Mouse (Mus musculus) layer of hippocampus, adult 2 months (tissue): ENCODE data around the gene Mphosph9. TPM values are rescaled to one million over a fixed set of nuclear protein-coding genes. Genes with fewer than 3 reads are reported as not detected.

Experiments used
- DNase-seq, 2 experiments: peaks; one replicate each; pipeline ENCODE4 v3.0.0; 2022; ENCODE audit warnings: low spot score in 2 of 2
- H3K27ac ChIP-seq: fragments of 200-600 bp; 2 replicates; pipeline ENCODE4 v1.8.1; 2022
- H3K4me3 ChIP-seq: fragments of 200-600 bp; 2 replicates; pipeline ENCODE4 v1.8.1; 2022; ENCODE audit warnings: mild to moderate bottlenecking
- CTCF ChIP-seq: fragments of 200-600 bp; conservative IDR thresholded peaks from 2 replicates; pipeline ENCODE4 v1.8.1; 2022; ENCODE audit warnings: antibody characterized with exemption, mild to moderate bottlenecking, moderate library complexity
- total RNA-seq, 2 experiments: library from RNA; stranded (reverse); gene quantifications; 2 replicates each; pipeline ENCODE4 v1.2.3; 2021

The Mphosph9 gene
- total RNA-seq, 2 experiments from 2014 or later, result 18.9 to 19.3 TPM

DNA sequence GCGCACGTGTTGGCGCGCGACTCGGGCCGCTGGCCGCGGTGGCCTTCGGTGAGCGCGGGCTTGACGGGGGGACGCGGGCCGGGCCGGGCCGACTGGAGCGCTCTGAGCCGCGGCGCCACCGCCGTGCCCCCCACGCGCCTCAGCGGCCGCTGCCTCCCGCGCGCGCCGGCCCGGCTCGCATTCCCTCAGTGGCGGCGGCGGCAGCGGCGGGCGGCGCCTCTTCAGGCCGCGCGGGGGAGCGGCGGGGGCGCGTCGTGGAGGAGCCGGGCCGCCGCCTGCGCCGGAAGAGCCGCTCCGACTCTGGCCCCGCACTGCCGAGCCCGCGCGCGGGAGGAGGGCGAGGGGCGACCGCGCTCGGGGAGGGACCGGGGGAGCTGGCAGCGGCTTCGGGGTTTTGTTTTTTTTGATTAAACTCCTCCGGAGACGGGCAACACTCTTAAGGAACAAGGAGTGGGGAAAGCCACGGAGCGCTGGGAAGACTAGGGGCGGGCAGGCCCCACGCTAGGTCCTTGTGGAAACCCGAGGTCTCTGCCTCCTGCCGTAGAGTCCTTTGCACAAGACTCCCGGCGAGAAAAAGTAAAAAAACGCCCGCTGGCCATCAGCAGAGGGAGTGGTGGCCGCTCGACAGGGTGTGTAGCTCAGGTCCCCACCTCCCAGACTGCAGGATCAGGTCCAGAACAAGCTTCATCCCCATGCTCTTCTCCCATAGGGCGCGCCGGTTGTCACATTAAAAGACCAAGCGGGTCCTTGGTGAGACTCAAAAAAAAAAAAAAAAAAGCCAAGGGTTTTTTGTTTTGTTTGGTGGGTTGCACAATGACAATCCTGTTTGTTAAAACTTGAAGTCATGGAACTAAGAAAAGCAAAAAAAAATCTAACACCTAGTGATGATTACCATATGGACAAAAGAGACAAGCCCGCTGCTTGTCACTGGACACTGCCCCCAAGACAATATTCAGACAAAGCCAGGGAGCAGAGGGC is 77.9 kb downstream of the Mphosph9 start, which contains the start of gene Pitpnm2:
Gene Pitpnm2, minus strand, starts transcription at position 147 of the 978 bp plus-strand sequence.
- peak within 1 kb of the TSS; percentile 67 for H3K4me3 ChIP-seq
- H3K27ac ChIP-seq, result peak within 1 kb of the TSS; percentile 93
- no peak for DNase-seq
- TF ChIP-seq CTCF, result no peak

DNA sequence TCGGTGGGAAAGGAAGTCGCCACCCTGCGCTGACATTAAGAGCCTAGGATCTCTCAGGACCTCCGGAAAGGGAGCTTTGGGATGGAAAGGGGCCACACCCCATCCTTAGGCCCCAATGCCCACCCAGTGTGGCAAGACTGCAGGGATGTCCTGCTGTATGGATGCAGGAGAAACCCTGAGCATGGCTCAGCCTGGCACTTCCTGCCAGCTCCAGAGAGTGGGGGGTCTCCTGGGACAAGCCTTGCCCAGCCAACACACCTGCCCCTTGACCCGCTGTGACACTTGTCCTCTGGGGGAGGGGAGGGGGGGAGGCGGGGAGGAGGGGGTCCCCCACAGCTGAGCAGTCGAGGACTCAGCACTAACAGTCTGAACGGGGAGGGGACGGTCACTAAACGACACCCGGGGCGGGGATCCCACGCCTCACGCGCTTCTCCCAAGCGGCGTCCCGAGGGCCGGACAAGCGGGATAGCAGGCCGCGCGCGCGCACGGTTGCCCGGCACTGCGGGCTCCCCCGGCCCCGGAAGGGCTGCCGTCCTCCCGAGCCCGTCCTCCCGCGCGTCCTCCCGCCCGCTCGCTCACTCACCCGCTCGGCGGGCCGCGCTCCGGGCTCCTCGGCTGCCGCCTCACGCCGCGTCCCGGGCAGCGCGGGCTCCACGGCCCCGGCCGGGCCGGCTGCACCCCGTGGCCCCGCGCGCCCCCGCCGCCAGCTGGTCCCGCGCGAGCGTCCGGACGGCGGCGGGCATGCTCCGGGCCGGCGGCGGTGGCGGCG is 78.7 kb downstream of the Mphosph9 start:
- no peak for TF ChIP-seq CTCF
- no peak for DNase-seq
- peak overlapping the region; percentile 92 for H3K27ac ChIP-seq
- peak overlapping the region; percentile 66 for H3K4me3 ChIP-seq

DNA sequence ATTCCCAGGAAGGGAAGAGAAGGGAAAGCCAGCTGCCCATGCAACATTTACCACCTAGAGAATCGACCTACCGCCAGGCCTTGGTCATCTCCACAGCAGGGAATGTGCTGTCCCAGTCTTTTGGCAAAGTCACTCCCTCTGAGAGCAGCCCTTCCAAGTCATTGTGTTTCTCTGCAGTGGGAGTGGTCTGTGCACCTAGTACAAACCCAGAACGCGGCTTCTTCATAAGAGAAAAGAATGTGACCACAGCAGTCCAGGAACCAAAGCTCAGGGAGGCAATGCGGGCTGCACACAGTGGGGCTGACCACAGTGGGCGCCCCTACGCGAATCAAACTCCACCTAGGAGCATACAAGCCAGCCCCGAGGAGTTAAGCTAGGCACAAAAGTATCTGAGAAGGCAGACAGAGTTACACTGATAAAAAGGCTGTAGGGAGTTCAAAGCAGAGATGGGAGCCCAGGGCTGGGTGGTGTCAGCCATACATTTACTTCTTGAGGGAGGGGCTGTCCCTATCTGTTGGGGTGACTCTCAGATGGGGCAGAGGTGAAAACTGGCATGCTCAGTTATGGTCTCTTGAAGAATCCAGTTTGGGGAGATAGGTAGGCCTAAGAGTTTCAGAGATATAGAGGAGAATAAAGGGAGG is 79.7 kb downstream of the Mphosph9 start:
- Histone ChIP-seq H3K27ac (peak overlapping the region; percentile 92), H3K4me3 (peak overlapping the region; percentile 66)
- no peak for TF ChIP-seq CTCF
- DNase-seq, result no peak

DNA sequence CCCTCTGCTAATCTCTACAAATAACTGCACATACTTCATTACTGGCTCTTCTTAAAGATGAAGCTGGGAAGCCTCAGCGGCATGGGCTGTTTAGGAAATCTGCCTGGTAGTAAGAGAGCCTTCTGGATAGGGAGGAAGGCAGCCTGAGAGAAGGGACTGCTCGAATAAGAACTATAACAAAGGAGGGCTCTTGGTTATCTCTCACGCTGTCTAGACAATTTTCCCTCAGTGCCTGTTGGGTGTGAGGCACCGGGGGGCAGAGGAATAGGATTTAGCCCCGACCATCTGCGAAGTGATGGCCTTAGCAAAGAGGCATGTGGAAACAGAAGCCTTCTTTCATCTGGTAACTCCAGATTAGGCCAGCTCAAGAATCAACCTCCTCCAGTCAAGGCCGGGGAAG is 80.5 kb downstream of the Mphosph9 start:
- Histone ChIP-seq H3K27ac (peak overlapping the region; percentile 92), H3K4me3 (peak overlapping the region; percentile 66)
- TF ChIP-seq CTCF, result no peak

DNA sequence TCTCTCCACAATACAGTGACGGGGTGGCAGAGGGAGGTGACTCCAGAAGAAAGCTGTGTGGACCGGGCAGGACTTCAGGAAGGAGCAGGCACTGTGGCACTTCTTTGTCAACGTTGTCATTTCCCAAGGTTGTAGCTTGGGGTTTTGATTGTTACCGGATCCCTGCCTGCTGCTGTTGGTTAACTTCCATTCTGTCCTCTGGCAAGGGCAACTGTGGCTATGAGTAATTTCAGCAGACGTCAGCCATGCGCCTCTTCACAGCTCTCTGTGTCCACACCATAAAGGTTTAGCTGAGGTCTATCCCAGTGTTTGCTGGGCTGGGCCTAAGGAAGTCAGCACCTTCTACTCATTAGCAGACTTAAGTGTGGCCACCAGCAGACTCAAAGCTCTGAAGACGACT is 82.9 kb downstream of the Mphosph9 start:
- TF ChIP-seq CTCF, result no peak

More for the DNA sequence above, 80.5 kb downstream of the Mphosph9 start:
- DNase-seq, result no peak

DNA sequence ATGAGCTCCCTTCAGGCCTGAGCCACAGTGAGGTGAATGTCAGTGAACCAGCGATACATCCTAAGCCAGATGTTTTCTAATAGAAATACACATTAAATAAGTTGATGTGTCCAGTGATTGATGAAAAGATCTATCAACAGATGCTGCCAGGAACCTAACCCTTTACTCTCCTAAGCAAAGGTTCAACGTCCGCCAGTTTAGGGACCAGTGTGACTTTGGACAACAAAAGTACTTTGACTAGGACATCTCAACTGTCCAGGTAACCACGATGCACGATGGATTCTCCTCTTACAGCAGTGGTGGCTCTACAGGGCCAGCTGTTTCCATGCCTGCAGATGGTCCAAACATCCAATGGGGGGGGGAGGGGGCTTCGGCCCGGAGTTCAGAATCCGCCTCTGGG is 83.3 kb downstream of the Mphosph9 start:
- DNase-seq, result no peak
- Histone ChIP-seq H3K4me3 (no peak overlapping the region), H3K27ac (no peak overlapping the region)
- TF ChIP-seq CTCF, result no peak

More for the DNA sequence above, 82.9 kb downstream of the Mphosph9 start:
- Histone ChIP-seq H3K4me3 (no peak overlapping the region), H3K27ac (no peak overlapping the region)
- no peak for DNase-seq

DNA sequence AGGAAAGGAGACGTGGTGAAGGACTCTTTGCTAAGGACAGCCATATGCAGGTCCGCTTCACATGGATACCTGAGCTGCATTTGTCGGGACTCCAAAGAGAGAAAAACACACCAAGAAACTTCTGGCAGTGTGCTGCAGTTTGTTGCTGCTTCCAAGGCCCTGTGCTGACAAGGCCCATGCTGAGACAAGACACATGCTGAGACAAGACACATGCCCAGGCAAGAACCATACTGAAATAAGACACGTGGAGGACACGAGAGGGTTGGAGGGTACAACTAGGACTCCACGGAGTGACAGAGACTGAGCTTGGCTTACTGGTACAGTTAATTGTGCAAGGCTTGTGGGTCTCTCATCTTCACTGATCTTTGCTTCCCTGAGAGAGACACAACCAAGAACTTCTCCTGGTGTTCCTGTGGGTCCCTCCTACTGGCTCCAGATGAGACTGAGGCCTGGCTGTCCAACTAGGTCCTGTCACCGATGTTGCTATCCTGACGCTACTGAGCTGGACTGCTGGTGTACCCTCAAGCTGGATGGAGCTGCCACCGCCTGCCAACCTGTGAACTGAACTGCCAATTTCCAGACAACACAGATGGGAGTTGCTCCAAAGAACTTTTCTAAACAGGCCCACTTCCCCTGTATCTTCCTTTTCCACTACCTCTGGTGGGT is 84.4 kb downstream of the Mphosph9 start:
- Histone ChIP-seq H3K4me3 (no peak overlapping the region), H3K27ac (no peak overlapping the region; the same call in 1 of the 2 replicates)
- TF ChIP-seq CTCF, result no peak
- no peak for DNase-seq

DNA sequence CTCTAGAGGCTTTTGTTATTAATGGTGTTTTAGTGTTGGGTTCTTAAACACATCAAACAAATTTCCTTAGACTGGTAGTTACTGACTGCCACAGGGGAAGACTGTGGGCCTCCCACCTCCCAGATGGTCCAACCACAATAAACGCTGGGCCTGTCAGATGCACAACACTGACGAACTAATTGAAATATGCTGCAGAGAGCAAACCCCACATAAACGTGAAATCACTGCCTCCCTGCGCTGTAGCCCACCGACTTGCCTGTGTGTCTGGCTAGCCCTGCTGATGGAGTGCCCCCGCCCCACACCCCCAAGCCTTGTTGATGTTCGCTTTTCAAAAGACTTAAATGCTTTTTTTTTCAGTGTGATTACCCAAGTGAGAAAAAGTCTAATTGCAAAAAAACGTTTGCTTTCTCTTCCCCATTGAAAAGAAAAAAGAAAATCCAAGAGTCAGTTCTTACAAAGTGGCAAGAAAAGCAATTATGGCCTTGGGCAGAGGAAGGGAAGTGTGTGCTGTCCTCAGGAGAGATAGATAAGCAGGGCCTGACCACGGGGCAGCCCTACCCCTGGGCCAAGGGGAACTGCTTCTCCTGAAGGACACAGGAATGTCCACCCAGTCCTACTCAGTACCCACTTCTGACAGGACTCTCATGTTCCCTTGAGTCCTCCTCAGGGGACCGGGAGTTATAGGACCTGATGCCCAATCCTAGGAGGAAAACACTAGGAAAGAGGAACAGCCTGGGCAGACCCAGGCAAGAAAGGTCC is 85.9 kb downstream of the Mphosph9 start:
- peak overlapping the region; percentile 21; the same call in 1 of the 2 replicates for H3K4me3 ChIP-seq
- peak overlapping the region; percentile 83 for H3K27ac ChIP-seq
- peak; percentile 64 to 74 for DNase-seq
- TF ChIP-seq CTCF, result no peak

DNA sequence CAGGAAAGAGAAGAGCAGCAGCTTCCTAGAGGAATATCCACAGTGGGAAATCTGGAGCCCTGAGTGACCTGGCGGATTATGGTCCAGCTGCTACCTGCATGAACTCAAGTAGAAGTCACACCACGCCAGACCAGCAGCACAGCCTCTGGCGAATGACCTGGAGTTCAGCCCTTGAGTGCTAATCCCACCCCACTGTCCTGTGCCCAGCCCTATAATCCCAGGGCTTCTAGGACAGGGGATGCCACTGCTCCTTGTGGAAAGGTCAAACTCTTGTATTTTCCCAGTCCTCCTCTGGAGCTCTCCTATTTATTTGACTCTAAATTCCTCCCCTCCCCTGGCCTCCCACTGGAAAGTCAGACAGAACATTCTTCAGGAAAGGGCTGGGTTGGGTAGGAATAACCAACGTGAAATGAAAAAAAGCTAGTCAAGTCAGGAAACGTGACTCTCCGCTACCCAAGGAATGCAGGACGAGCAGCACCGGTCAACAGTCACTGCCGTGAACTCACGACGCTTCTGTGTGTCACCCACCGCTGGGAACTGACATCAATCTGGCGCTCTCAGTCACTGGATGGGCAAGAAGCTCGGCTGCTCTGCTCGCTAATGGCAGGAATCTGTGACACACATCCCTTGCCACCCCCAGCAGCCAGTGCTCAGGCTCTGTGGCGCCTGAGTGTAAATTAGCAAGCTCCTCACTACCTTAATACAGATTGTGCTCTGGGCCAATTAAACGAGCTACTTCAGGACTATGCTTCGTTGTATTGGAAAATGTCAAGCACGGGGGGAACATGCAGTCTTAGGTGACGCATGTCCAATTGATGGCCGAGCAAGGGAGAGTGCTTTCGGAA is 86.7 kb downstream of the Mphosph9 start:
- H3K27ac ChIP-seq, result peak overlapping the region; percentile 83

DNA sequence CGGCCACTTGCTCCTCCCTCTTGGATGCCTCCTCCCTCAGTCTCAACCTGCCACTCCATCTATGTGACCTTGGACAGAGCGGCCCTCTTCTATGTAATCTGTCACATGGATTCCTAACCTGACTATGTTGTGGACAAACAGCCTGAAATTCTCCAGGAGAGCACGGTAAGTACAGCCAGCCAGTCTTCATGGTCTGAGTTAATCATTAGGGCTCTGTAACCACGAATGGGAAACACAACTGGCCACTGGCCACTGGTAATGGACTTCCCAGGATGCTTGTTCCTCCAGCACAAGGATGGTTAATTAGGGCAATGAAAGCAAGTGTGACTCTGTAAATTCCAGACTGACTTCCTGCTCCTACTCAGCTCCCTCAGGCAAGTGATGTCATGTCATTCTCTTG is 91.6 kb downstream of the Mphosph9 start:
- no peak overlapping the region for H3K27ac ChIP-seq
- TF ChIP-seq CTCF, result no peak
- no peak overlapping the region for H3K4me3 ChIP-seq
- DNase-seq, result no peak

More for the DNA sequence above, 86.7 kb downstream of the Mphosph9 start:
- peak overlapping the region; percentile 21; the same call in 1 of the 2 replicates for H3K4me3 ChIP-seq
- no peak for TF ChIP-seq CTCF
- no peak for DNase-seq

DNA sequence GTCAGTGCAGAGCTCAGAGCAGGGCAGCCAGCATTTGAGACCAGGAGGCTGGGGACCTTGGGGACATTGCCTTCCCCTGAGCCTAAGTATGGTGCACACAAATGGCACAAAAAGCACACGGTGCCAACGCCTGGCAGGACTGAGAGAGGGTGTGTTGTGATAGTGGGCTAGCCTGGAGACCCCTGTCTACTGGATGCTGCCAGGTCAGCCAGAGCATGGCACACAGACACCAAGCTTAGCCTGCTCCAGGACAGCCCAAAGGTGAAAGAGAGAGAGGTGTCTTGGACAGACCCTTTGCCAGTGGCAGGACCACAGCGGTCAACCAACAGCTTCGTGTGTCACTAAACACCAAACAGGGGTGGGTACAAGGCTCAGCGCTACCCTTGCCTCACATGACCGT is 93.0 kb downstream of the Mphosph9 start:
- no peak for DNase-seq
- peak overlapping the region; percentile 79 for H3K27ac ChIP-seq
- no peak for TF ChIP-seq CTCF
- H3K4me3 ChIP-seq, result no peak overlapping the region
